Mouse (Mus musculus) 3134 (cell line): Measurements from ENCODE around the gene Ttll7.

Experiments
- DNase-seq: peaks from one replicate; pipeline ENCODE4 v3.0.0-alpha.2; 2011; ENCODE audit warnings: low spot score; ENCODE audit not compliant: insufficient read length; ENCODE audit errors: extremely low read depth

The Ttll7 gene

DNA sequence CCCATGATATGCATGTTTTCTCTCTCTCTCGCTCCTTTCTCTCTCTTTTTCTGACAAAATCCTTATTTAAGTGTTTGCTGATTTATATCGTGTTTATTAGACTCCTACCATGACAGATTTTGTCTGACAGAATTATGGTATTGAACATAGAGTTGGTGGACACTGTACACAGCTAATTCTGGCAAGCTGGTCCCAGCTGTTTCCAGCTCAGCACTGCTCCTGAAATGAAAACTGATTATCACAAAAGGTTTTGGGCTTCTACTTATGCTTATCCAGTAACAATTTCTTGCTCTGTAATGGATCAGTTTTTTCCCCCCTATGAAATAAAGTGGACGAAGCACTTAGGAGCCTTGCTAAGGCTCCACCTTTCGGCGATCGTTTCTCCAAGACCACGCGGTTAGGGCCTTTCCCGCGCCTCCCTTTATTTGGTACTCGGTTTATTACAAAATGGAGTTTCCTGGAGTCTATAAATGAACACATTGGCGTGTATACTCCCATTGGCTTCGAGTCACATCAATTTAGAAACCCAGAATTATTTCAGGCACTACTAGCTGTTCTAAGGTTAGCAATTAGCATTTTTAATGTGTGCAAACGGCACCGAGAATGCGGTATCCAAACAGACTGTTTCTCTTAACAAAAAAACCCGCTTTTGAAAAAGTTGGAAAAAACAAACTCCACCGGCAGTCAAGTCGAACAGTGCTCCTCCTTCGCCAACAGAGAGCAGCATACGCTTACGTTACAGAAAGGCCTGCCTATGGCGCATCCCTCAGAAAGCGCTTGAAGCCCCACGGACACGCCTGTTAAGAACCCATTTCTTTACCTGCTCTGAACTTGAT, 141.9 kb downstream of the Ttll7 start:
- no peak for DNase-seq

DNA sequence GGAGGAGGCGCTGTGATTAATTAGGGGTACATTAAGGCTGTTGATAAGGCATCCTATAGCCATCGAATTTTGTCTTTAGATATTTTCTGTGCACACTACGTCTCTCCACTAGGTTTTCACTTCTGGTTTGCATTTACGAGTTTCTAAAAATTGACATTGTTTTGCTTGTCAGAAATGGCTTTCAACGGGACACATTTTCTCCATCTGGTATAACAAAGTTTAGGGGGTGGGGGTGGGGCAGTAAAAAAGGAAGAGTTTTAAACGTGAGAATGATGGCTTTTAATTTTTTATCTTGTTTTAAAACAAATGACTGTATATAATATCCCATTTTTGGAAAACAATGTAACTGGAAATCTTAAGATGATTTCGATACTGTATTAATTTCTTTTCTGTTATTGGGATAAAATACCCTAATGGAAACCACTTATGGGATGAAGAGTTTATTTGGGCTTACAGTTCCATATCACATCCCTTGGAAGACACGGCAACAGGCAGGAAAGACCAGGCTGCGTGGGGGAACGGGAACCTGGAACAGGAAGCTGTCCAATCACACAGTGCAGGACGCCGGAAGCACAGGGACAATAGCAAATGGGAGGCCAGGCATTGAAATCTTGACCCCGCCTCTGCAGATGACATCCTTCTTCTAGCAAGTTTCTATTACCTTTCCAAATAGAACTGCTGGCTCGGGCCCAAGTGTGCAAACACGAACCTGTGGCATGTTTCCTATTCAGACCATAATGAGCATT, 142.7 kb downstream of the Ttll7 start:
- DNase-seq, result no peak

DNA sequence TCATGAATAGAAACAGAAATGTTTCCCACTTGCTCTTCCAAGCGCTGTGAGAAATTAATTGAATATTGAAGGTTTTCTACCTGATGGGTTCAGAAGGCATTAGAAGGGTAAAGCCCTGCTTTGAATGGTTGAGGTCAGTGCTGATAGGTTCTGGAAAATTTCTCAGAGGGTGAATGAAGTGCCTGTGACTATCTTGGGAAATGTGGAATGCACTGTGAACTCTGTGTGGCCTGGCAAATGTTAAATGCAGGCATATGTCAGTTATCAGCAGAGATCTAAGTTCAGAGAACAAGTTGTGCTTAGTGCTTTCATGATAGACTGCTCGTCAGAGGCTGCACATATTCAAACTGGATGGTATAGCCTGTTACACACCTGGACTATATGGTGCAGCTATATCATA, 147.0 kb downstream of the Ttll7 start:
- DNase-seq, result no peak

DNA sequence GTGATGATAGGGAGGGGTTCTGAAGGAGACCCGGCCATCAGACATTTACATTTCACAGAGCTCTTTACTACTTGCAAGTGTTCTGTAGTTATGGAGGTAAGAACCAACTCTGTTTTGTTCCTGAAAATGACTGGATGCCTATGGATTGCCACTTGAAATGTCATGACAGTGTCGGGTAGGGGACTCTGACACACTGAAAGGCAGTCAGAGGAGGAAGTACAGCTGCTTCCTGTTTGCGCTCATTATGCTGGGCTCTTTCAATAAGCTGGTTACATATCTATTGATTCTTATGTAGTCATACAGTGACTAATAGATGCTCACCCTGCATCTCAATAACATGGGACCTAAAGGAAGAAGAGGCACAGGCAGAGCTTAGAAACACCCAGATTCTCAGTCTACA, 148.8 kb downstream of the Ttll7 start:
- DNase-seq, result no peak

DNA sequence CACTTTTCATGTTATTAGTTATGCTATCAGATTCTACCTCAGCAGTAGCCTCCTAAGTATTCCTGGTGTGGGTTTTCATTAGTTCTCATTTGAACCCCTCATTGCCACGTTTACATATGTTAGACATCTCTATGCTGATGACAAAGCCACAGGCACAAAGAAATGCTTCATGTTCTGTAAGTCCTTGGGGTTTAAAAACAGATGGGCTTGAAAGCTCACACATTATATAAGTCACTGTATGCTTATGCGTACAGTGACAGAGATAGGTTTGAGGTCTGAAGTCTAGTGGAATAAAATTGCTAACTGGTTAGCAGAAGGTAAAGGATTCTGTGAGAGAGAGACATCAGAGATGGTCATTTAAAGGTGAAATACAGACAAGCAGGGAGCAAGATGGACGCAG, 149.4 kb downstream of the Ttll7 start:
- DNase-seq, result no peak

DNA sequence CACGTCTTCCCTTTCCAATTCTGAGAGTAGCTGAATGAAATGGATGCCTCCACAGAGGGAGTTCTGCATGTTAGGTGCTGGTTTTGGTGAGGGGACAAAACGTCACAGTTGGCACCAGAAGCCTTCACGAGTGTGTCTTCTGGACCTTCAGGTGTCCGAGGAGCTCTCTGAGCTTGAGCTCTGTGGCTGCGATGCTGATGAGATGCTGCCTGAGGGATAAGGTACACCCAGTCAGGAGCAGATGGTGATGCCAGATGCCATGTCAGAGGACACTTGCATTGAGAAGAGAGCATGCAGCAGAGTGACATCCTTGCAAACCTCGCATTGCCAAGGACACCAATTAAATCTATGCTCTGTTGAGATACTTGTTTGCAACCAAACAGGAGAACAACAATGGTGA, 164.3 kb downstream of the Ttll7 start:
- DNase-seq, result no peak

DNA sequence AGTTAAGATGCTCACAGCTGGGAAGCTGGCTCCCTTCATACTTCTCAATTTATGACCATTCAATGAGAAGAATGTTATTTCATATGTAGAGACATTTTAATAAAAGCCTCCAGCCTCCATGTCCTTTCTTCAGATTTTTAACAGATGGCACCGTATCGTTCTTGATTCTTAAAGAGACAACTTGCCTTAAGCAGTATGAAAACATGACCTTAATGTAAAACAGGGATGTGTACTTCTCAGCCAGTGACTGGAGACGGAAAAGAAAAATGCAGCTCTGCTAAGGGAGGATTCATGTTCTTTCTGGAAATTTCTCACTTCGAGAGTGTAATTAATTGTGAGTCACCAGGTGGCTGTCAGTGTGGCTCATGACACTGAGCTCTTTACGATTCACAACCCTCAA, 167.3 kb downstream of the Ttll7 start:
- no peak for DNase-seq

DNA sequence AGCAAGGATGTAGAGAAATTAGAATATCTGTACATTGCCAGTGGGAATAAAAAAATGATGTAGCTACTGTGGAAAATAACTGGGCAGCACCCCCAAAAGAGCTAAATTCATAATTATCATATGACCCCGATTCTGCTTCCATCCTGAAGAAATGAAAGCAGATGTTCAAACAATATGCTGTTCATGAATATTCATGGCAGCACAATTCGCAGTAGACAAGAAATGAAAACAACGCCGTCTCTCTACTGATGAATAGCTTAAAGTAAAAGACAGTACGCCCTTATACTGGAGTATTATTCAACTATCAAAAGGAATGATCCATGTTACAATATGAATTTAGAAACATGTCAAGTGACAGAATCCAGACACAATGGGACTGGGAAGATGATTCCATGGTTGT, 174.1 kb downstream of the Ttll7 start:
- DNase-seq, result no peak

DNA sequence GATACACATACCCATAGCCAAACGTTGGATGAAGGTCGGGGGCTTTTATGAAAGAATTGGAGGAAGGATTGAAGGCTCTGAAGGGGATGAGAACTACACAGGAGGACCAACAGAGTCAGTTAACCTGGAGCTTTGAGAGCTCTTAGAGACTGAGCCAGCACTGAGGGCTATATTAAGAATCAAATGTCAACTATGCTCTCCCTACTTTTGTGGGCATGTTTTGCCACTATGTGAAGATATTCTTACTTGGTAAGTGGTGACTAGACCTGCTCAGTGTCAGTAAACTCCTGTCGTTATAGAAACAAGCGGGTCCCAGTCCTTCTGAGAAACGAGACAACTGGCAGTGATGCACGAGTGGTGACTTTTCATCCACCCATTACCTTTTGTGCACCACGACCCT, 176.2 kb downstream of the Ttll7 start:
- no peak for DNase-seq

DNA sequence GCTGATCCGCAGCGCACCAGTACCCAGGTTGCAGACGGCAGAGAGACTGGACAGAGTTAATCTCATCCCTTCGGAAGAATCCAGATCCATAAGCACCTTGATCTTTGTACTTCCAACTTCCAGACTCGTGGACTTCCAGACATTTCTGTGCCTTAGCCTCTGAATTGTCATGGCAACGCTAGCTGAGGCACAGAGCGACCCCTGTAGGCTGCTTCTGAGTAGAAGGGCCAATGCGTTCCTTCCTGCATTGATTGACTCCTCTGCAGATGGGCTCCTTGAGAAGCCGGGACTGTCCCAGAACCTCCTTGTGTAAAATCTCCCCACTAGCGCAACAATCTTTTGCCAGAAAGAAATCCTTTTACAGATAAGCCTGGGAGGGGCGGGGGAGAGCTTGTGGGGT, 177.6 kb downstream of the Ttll7 start:
- DNase-seq, result no peak

DNA sequence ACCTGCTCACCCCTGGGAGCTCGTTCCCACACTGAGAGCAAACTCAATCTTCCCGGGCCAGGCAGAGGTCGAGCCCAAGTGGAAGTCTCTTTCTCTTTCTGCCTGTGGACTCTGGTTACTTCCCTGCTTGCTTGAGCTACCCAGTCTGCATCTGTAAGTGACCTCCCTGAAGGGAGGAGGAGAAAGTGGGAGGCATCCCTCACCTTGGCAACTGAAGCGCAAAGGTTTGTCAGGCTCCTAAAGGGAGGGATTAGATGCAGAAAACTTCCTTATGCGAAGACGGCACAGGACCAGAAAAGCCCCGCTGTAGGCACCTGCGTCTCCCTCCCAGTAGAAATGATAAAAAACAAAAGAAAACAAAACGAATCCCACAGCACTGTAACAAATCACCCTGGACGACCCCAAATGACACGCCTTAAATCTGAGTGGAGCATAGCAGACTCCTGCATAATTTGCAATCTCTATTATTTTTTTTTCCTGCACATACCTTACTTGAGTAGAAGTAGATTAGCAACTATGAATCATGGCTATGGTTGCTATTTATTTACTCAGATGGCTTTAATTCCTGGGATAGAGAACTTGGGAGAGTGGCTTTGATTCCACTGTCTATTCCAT, 178.2 kb downstream of the Ttll7 start:
- DNase-seq, result no peak
